8 mouse cellular contexts compared by ENCODE assay signal in genomic region chr10:78464792-78465207, GRCm38 (mm10). TPM values are rescaled to one million over a fixed set of nuclear protein-coding genes. Genes with fewer than 3 reads are reported as not detected.
A peak's percentile ranks its signal among the peaks of the same experiment; 100 is the strongest.
DNase-seq lines count a peak whose midpoint lies in the region; ATAC-seq and TF ChIP-seq lines count a peak whose summit lies in the region.

Gene Pdxk, minus strand, starts transcription at chr10:78464975.

- no peak for TF ChIP-seq CTCF in G1E (IDR thresholded peaks at IDR 0.05; ENCODE audit: low read depth, low read length)
- no peak for TF ChIP-seq CTCF in forebrain, postnatal 0 days (IDR thresholded peaks at IDR 0.05; ENCODE audit: low read depth)

- peaks cover 18% of the 10 kb centered on the region for H3K27me3 ChIP-seq in G1E (ENCODE audit: insufficient read depth, low read length)
- H3K27me3 ChIP-seq in forebrain, postnatal 0 days (ENCODE audit: insufficient read depth, low read length), result no peaks in the 10 kb centered on the region
- H3K27me3 ChIP-seq in lung, embryonic 15.5 days, result no peaks in the 10 kb centered on the region

- H3K4me2 ChIP-seq in forebrain, postnatal 0 days (ENCODE audit: low read depth), result peak within 1 kb of the TSS; percentile 99
- H3K4me2 ChIP-seq in lung, embryonic 15.5 days, result peak within 1 kb of the TSS; percentile 98

- peak; percentile 76 for ATAC-seq in G1E (ENCODE audit: extremely low read depth, insufficient number of reproducible peaks, low FRiP score, poor library complexity, severe bottlenecking)
- ATAC-seq in forebrain, postnatal 0 days, result peak; percentile 95
- ATAC-seq in lung, embryonic 15.5 days (ENCODE audit: borderline replicate concordance, extremely low read depth, low FRiP score, low TSS enrichment), result peak; percentile 93

- H3K36me3 ChIP-seq in G1E (replicated peaks), result peaks cover 27% of the 10 kb centered on the region
- H3K36me3 ChIP-seq in forebrain, postnatal 0 days (ENCODE audit: insufficient read depth), result no peaks in the 10 kb centered on the region
- no peaks in the 10 kb centered on the region for H3K36me3 ChIP-seq in lung, embryonic 15.5 days

- H3K9ac ChIP-seq in forebrain, postnatal 0 days, result peak within 1 kb of the TSS; percentile 73
- H3K9ac ChIP-seq in lung, embryonic 15.5 days, result peak within 1 kb of the TSS; percentile 42

- H3K9me3 ChIP-seq in G1E (replicated peaks), result no peaks in the 10 kb centered on the region
- H3K9me3 ChIP-seq in forebrain, postnatal 0 days (ENCODE audit: low read length), result no peaks in the 10 kb centered on the region
- no peaks in the 10 kb centered on the region for H3K9me3 ChIP-seq in lung, embryonic 15.5 days

- DNase-seq in G1E (ENCODE audit: low spot score), result peak; percentile 94
- peak; percentile 96 to 98 for DNase-seq in cerebellum, adult 18-20 months
- DNase-seq in forebrain, postnatal 0 days, result peak; percentile 90
- DNase-seq in heart, postnatal 4 days, result peak; percentile 93
- DNase-seq in layer of hippocampus, adult 8-10 months (ENCODE audit: low spot score in 2 of 2), result peak; percentile 95
- peak; percentile 93 for DNase-seq in ovary, adult 18-20 months (ENCODE audit: low spot score)
- peak; percentile 95 for DNase-seq in thymus, postnatal 0 days (ENCODE audit: low spot score)

- WGBS in forebrain, postnatal 0 days, result 4% methylated on average over 32 of the region's 35 CpGs
- under 1% methylated on average over 35 of the region's 35 CpGs for WGBS in lung, embryonic 15.5 days

- peak within 1 kb of the TSS; percentile 85 for H3K4me3 ChIP-seq in G1E (ENCODE audit: low read depth, low read length)
- H3K4me3 ChIP-seq in forebrain, postnatal 0 days (ENCODE audit: low read depth, low read length), result peak within 1 kb of the TSS; percentile 71
- H3K4me3 ChIP-seq in lung, embryonic 15.5 days, result peak within 1 kb of the TSS; percentile 54

- H3K4me1 ChIP-seq in G1E (ENCODE audit: insufficient read depth, low read depth, low read length), result peaks cover 67% of the 10 kb centered on the region
- peaks cover 5% of the 10 kb centered on the region; the same call in 1 of the 2 replicates for H3K4me1 ChIP-seq in forebrain, postnatal 0 days (ENCODE audit: insufficient read depth)
- peaks cover 15% of the 10 kb centered on the region for H3K4me1 ChIP-seq in lung, embryonic 15.5 days

- H3K27ac ChIP-seq in forebrain, postnatal 0 days (ENCODE audit: low read depth, low read length), result peak within 1 kb of the TSS; percentile 54
- peak within 1 kb of the TSS; percentile 33; the same call in 1 of the 2 replicates for H3K27ac ChIP-seq in lung, embryonic 15.5 days

RNA-seq across cellular contexts. Expression of gene Pdxk, which starts in this region (rescaled TPM):
- total RNA-seq in G1E (2014; fragmentation: Nextera tagmentation), result 33.6 and 36.2 TPM in 2 replicates
- 44.6 and 47.1 TPM in 2 replicates for total RNA-seq in G1E (2017)
- 20.8 and 23.0 TPM in 2 replicates for polyA plus RNA-seq in G1E (2012)
- 30.5 and 43.6 TPM in 2 replicates for total RNA-seq in forebrain, postnatal 0 days (2014; rRNA removed)
- polyA plus RNA-seq in forebrain, postnatal 0 days (2015; fragmentation: Nextera tagmentation; extraction: Ambion mirVana), result 20.0 and 30.7 TPM in 2 replicates
- 1 to 10 TPM; 6.8 to 8.5 TPM for total RNA-seq in heart, postnatal 4 days (2021)
- 100 to 1,000 TPM in 2 of 4 experiments, 10 to 100 TPM in 2; 94.9 to 110 (median 101) TPM for total RNA-seq in layer of hippocampus, adult 8-10 months (2022)
- polyA plus RNA-seq in lung, embryonic 15.5 days (2015; fragmentation: Nextera tagmentation; extraction: Ambion mirVana), result 7.4 and 7.8 TPM in 2 replicates
- polyA plus RNA-seq in thymus, postnatal 0 days (2015; fragmentation: Nextera tagmentation; extraction: Ambion mirVana), result 16.4 and 17.9 TPM in 2 replicates

Comparison
In these comparisons a context has a peak if more than half of its experiments do, and no peak if none do; other contexts are left out.
1. Peak in every context shown above with its lines: DNase-seq, ATAC-seq, H3K4me3 ChIP-seq and H3K27ac ChIP-seq.